Mouse (Mus musculus): ENCODE data around the gene Sytl2. TPM values are rescaled to one million over a fixed set of nuclear protein-coding genes. Genes with fewer than 3 reads are reported as not detected.

Sytl2 gene
- 5.0 and 10.0 TPM in 2 replicates for polyA plus RNA-seq (2012; rRNA removed)

DNA sequence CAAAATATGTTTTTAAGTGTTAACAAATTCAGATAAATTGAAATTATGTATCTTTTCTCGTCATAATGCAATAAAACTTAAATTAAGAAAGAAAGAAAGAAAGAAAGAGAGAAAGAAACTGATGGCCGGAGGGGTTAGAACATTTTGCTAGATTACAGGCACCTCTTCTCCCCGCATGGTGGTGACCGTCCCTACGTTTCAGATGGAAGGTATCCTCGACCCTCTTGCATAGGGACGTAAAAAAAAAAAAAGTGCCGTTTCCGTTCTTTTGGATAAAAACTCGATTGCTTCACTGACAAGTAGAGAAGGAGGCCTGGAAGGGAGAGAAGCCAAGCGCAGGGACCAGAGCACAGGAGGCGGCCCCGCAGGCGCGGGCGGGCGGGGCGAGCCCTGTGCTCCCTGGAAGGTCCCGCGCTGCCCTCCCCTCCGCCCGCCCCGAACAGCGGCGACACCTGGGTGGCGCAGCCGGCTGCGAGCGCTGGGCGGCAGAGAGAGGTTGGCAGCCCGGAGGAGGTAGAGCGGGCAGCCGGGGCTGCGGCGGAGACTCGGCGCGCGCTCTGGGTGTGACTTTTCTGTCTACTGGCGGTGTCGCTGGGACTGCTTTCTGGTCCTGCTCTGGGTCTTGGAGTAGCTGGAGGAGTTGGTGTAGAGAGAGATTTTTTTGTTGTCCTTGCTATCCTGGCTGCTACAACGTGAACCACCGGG lies at the start of gene Sytl2:
Gene Sytl2 (plus strand): TSS at position 311 of the 705 bp plus-strand sequence.

DNA sequence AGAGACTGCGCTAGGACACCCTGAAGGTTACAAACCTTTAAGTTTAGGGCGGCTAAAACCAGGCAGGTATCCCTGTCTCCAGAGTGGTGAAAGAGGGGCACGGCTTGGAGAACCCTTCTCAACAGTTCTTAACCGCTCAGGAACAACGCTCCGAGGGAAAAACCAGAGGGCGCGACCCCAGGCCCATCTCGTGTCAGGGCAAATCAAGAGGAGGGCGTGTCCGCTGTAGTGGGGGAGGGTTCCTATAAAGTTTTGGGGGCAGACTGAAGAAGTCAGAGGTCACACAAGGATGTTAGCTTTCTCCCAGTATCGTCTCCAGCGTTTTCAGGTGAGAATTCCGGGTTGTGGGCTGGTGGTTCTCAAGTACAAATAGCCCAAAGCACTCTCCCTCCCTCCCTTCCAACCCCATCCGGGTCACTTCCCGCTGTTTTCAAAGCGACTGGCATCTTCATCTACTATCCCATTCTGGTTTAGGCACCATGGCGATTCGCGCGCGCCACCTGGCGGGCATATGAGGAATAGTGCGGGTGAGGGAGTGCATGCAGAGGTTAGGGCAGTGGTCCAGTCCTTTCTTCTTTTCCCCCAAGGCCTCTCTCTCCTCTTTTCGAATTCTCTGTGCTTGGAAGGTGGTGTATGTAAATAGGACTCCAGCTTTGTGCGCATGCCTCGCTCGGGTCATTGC lies 36.6 kb upstream of the Sytl2 start, which contains the start of gene Ccdc83:
Gene Ccdc83 (minus strand): TSS at position 489 of the 682 bp plus-strand sequence.

DNA sequence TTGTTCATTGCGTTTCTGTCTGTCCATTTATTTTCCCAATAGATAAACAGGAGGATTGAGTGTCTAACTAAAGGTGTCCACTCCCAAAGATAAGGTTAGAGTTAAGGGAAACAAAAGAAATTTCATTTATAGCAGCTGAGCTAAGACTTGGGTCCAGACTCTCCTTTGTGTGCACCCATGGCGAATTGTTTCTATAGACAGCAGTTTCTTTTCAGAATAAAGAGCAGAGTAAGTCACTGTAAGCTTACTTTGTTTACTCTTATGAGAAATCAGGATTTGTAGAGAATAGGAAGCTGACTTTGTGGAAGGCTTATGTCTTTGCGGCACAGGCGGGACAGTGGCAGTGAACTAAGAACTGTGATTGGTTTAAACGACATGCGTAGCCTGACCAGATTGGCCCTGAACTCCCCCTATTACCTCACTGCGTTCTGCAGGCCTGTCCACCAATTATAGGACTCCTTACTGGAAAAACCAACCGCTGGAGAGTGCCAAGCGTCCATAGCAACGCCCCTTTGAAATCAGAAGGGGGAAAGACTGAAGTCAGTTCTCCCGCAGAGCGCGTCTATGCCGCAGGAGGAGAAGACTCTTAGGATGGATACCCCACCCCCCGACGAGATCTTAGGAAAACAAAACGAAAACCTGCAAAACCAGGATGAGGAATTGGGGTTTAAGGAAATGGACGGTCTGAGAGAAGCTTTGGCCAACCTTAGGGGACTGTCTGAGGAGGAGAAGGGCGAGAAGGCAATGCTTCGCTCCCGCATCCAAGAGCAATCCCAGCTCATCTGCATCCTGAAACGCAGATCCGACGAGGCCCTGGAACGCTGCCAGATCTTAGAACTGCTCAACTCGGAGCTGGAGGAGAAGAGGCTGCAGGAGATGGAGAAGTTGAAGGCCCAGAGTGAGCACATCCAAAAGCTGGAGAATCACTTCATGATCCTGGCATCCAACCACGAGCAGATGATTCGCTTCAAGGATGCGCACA lies 124.3 kb downstream of the Sytl2 start, which contains the start of gene Ccdc89:
Gene Ccdc89 (plus strand): TSS at position 558 of the 982 bp plus-strand sequence.

GRCm38 (mm10) chr7:90442518-90443080 lies 140.5 kb downstream of the Sytl2 start, which contains the start of gene Crebzf:
TSS of gene Crebzf (plus strand) at chr7:90442729.

DNA sequence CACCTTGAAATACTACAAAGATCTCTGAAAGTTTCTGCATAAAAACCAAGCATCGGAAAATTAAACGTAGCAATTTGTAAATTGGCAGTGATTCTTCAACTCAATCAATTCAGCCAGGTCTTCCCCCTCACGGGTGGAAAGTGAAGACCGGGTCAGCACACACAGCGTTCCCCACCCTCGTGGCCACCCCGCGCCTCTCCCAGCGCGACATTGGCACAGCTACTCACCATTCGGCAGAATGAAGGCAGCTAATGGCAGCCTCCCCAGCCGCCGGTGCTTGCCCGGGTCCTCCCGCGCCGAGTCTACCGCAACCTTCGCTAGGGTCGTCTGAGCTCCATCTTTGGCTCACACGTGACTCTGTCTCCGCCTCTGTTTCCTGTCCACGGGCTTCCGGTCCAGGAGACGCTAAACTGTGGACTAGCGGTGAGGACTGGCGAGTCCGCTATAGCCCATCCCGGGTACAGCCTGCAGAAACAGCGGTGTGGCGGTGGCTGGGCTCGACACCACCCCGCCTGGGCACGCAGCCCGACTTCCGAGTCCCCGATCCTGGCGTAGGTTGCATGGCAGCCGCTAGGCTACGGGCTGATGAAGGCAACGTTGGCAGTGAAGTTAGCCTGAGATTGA lies 154.9 kb downstream of the Sytl2 start, which contains the start of gene Tmem126a:
Gene Tmem126a (minus strand): TSS at position 385 of the 624 bp plus-strand sequence.

Other genes starting within 250 kb of the Sytl2 start
- gene Picalm, start 172.0 kb upstream of the Sytl2 start, polyA plus RNA-seq (2012; rRNA removed): 167 and 169 TPM in 2 replicates
- gene Ccdc83, start 36.5 kb upstream of the Sytl2 start, polyA plus RNA-seq (2012; rRNA removed): not detected in 2 replicates
- gene Ccdc89, start 124.3 kb downstream of the Sytl2 start, polyA plus RNA-seq (2012; rRNA removed): 1.1 and 1.3 TPM in 2 replicates
- 172 and 174 TPM in 2 replicates for gene Crebzf, start 140.5 kb downstream of the Sytl2 start, polyA plus RNA-seq (2012; rRNA removed)
- gene Tmem126a, start 155.0 kb downstream of the Sytl2 start, polyA plus RNA-seq (2012; rRNA removed): 52.7 and 59.5 TPM in 2 replicates
- gene Tmem126b, start 173.7 kb downstream of the Sytl2 start, polyA plus RNA-seq (2012; rRNA removed): 22.4 and 22.5 TPM in 2 replicates
- 28.1 and 30.8 TPM in 2 replicates for gene Dlg2, start 174.4 kb downstream of the Sytl2 start, polyA plus RNA-seq (2012; rRNA removed)

All from central nervous system, embryonic 14 days (tissue).